Mouse (Mus musculus): ENCODE data around the gene Kcnq1. TPM values are rescaled to one million over a fixed set of nuclear protein-coding genes. Genes with fewer than 3 reads are reported as not detected.

Gene Kcnq1
- total RNA-seq, 1 experiment from 2014 or later = not detected

GRCm38 (mm10) chr7:143077351-143077750, 28.8 kb upstream of the Kcnq1 start:
- no peak for ATAC-seq (replicated peaks in 1 of 2; ENCODE audit: insufficient read depth in 1 of 2, low FRiP score in 2 of 2, low TSS enrichment in 1 of 2, low read depth in 1 of 2, poor library complexity in 2 of 2, severe bottlenecking in 2 of 2)

GRCm38 (mm10) chr7:143082024-143082423, 24.1 kb upstream of the Kcnq1 start:
- no peak for ATAC-seq (replicated peaks in 1 of 2; ENCODE audit: insufficient read depth in 1 of 2, low FRiP score in 2 of 2, low TSS enrichment in 1 of 2, low read depth in 1 of 2, poor library complexity in 2 of 2, severe bottlenecking in 2 of 2)

- ATAC-seq (replicated peaks in 1 of 2; ENCODE audit: insufficient read depth in 1 of 2, low FRiP score in 2 of 2, low TSS enrichment in 1 of 2, low read depth in 1 of 2, poor library complexity in 2 of 2, severe bottlenecking in 2 of 2) = no peak
Measured at GRCm38 (mm10) chr7:143083708-143084107, 22.5 kb upstream of the Kcnq1 start.

GRCm38 (mm10) chr7:143086366-143086765, 19.8 kb upstream of the Kcnq1 start:
- ATAC-seq (replicated peaks in 1 of 2; ENCODE audit: insufficient read depth in 1 of 2, low FRiP score in 2 of 2, low TSS enrichment in 1 of 2, low read depth in 1 of 2, poor library complexity in 2 of 2, severe bottlenecking in 2 of 2) = peak; percentile 70 to 73; a peak in 3 of 4 replicates

DNA sequence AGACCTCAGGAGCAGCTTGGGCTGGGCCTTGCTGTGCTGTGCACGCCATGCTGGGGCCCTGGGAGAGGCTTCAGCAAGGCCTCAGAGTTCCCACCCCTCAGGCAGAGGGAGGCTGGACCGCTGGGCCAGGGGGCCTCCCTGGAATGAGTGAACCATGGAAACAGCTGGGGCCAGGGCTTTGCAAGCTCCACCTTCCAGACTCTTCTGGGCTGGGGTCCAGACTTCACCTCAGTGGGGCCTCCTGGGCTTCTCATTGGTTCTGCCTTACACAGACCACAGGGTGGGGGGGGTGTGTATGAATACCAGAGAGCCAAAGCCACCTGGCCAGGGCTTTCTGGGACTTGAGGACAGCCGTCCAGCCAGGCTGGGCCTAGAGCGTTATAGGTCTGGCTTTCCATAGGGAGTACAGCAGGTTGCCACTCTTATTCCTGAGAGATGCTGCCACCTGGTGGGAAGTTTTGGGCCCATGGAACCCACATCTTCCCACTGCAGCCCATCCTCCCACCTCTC, 19.0 kb upstream of the Kcnq1 start:
- peak in 1 of 2 experiments; percentile 15; a peak in 2 of 4 replicates for ATAC-seq (replicated peaks in 1 of 2; ENCODE audit: insufficient read depth in 1 of 2, low FRiP score in 2 of 2, low TSS enrichment in 1 of 2, low read depth in 1 of 2, poor library complexity in 2 of 2, severe bottlenecking in 2 of 2)

DNA sequence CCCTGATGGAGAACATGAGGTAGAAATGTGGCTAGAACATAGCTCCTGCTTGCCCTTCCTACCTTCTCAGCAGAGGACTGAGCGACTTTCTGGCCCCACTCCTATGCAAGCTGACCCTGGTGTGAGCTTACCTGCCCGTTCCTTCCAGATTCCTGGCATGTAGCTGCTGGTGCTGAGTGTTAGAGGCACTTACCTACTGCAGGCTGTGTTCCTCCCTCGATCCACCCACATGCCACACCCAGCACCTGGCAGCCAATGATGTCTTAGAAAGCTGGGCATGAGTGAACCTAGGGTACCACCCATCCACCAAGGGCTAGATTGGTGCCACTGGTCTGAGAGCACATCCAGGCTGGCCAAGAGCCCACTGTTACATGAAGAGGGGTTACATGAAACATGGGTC, 12.3 kb upstream of the Kcnq1 start:
- no peak for ATAC-seq (replicated peaks in 1 of 2; ENCODE audit: insufficient read depth in 1 of 2, low FRiP score in 2 of 2, low TSS enrichment in 1 of 2, low read depth in 1 of 2, poor library complexity in 2 of 2, severe bottlenecking in 2 of 2)

GRCm38 (mm10) chr7:143094592-143095553, 11.3 kb upstream of the Kcnq1 start, which contains the start of gene Trpm5:
Trpm5 (minus strand) TSS chr7:143094642.
- peak; percentile 52 to 55; a peak in 2 of 4 replicates for ATAC-seq (replicated peaks in 1 of 2; ENCODE audit: insufficient read depth in 1 of 2, low FRiP score in 2 of 2, low TSS enrichment in 1 of 2, low read depth in 1 of 2, poor library complexity in 2 of 2, severe bottlenecking in 2 of 2)

GRCm38 (mm10) chr7:143095554-143095907, 10.6 kb upstream of the Kcnq1 start:
- peak in 1 of 2 experiments; percentile 24; a peak in 1 of 4 replicates for ATAC-seq (replicated peaks in 1 of 2; ENCODE audit: insufficient read depth in 1 of 2, low FRiP score in 2 of 2, low TSS enrichment in 1 of 2, low read depth in 1 of 2, poor library complexity in 2 of 2, severe bottlenecking in 2 of 2)

GRCm38 (mm10) chr7:143100759-143101158, 5.4 kb upstream of the Kcnq1 start:
- ATAC-seq (replicated peaks in 1 of 2; ENCODE audit: insufficient read depth in 1 of 2, low FRiP score in 2 of 2, low TSS enrichment in 1 of 2, low read depth in 1 of 2, poor library complexity in 2 of 2, severe bottlenecking in 2 of 2) = peak; percentile 9 to 43; a peak in 1 of 4 replicates

GRCm38 (mm10) chr7:143105258-143105897, 784 bp upstream of the Kcnq1 start:
- ATAC-seq (replicated peaks in 1 of 2; ENCODE audit: insufficient read depth in 1 of 2, low FRiP score in 2 of 2, low TSS enrichment in 1 of 2, low read depth in 1 of 2, poor library complexity in 2 of 2, severe bottlenecking in 2 of 2) = no peak

DNA sequence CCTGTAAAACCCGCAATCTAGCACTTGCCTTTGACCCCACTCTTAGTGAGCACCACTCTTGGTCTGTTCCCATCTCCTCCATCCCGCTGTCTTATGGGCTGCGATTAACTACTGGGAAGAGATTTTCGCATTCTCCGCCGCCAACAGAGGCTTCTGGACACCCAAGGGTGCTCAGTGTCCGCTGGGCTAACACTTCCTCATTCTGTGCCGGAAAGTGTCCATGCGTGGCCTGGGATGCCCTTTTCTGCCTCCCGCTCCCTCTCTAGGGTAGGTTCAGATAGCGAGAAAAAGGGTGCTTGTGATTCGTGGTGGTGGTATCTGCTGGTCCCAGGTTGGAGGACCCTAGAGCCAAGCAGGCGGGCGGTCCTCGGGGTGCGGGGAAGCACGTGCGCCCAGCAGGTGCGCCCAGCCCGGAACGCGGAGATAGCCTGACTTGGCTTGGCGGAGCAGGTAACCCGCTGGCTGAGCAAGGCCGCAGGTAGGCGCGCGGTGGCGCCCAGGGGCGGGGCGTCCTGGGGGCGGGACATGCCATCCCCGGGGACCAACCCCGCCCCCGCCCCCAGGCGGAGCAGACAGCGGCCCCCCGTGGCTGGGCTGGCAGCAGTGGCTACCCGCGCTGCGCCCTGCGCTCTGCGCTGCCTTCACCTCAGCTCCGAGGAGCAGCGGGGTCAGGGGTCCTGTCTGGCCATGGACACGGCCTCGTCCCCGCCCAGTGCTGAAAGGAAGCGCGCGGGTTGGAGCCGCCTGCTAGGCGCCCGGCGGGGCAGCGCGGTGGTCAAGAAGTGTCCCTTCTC, 707 bp downstream of the Kcnq1 start:
- peak in 1 of 2 experiments; percentile 28; a peak in 1 of 4 replicates for ATAC-seq (replicated peaks in 1 of 2; ENCODE audit: insufficient read depth in 1 of 2, low FRiP score in 2 of 2, low TSS enrichment in 1 of 2, low read depth in 1 of 2, poor library complexity in 2 of 2, severe bottlenecking in 2 of 2)

- ATAC-seq (replicated peaks in 1 of 2; ENCODE audit: insufficient read depth in 1 of 2, low FRiP score in 2 of 2, low TSS enrichment in 1 of 2, low read depth in 1 of 2, poor library complexity in 2 of 2, severe bottlenecking in 2 of 2) = peak in 1 of 2 experiments; percentile 26; a peak in 1 of 4 replicates
Measured at GRCm38 (mm10) chr7:143108200-143108599, 2.0 kb downstream of the Kcnq1 start.

DNA sequence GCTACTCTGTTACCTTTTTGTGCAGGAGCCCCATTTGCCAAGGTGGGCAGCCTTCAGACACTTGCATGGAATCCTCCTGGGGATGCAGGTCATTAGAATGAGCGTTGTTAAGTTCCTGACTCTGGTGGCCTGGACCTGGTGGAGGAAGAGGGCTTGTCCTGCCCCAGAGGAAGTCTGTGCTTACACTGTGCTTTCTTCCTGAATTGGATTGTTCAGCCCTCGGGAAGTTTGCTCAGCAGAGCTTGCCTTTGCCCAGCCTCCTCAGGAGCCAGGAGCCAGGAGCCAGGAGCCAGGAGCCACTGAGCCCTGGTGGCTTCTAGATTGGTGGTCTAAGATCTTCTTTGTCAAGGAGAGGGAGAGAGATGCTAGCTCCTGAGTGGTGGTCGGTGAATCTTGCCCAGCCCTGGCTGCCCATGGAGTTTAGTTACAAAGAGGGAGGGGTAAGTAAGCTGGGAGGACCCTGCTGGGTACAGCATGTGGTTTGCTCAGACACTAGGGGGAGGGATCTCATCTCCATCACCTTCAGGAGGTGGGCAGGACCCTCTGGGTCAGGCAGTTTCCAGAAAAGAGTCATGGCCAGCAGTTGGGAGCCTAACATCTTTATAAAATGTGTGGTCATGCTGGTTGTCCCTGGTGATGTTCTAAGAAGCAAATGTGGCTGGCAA, 3.0 kb downstream of the Kcnq1 start:
- ATAC-seq (replicated peaks in 1 of 2; ENCODE audit: insufficient read depth in 1 of 2, low FRiP score in 2 of 2, low TSS enrichment in 1 of 2, low read depth in 1 of 2, poor library complexity in 2 of 2, severe bottlenecking in 2 of 2) = no peak

GRCm38 (mm10) chr7:143109696-143110095, 3.5 kb downstream of the Kcnq1 start:
- no peak for ATAC-seq (replicated peaks in 1 of 2; ENCODE audit: insufficient read depth in 1 of 2, low FRiP score in 2 of 2, low TSS enrichment in 1 of 2, low read depth in 1 of 2, poor library complexity in 2 of 2, severe bottlenecking in 2 of 2)

- no peak for ATAC-seq (replicated peaks in 1 of 2; ENCODE audit: insufficient read depth in 1 of 2, low FRiP score in 2 of 2, low TSS enrichment in 1 of 2, low read depth in 1 of 2, poor library complexity in 2 of 2, severe bottlenecking in 2 of 2)
Measured at GRCm38 (mm10) chr7:143110803-143111202, 4.6 kb downstream of the Kcnq1 start.

DNA sequence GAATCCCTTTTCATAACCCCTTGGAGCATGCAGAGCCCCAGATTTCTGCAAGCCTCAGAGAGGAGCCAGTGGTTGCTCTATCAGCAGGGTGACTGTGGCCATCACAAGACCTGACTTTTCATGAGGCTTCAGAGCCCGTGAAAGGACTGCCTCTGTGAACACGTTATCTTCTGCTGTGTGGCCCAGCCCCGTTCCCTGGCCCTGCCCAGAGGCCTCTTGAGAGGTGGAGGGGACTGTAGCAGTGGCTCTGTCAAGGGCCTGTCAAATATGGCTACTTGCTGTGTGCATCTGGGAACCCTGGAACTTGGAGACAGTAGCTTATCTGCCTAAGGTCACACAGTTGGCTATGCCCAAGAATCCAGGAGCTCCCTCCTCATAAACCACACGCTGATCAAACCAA, 5.6 kb downstream of the Kcnq1 start:
- no peak for ATAC-seq (replicated peaks in 1 of 2; ENCODE audit: insufficient read depth in 1 of 2, low FRiP score in 2 of 2, low TSS enrichment in 1 of 2, low read depth in 1 of 2, poor library complexity in 2 of 2, severe bottlenecking in 2 of 2)

- ATAC-seq (replicated peaks in 1 of 2; ENCODE audit: insufficient read depth in 1 of 2, low FRiP score in 2 of 2, low TSS enrichment in 1 of 2, low read depth in 1 of 2, poor library complexity in 2 of 2, severe bottlenecking in 2 of 2) = no peak
Measured at GRCm38 (mm10) chr7:143112395-143112794, 6.2 kb downstream of the Kcnq1 start.

Measured in hematopoietic stem cell, adult 5-6 weeks (primary cell).